Mouse (Mus musculus) T-cell, adult 66 days (primary cell): ENCODE data around the gene Stox2. TPM values are rescaled to one million over a fixed set of nuclear protein-coding genes. Genes with fewer than 3 reads are reported as not detected.

ENCODE experiments used
- total RNA-seq, 2 experiments: library from RNA; stranded (reverse); gene quantifications; 3 replicates in 1 of 2; 4 replicates in 1 of 2; pipeline ENCODE4 v1.2.4; 2023

The Stox2 gene
- total RNA-seq = under 1 TPM; 0.59 to 0.82 TPM

GRCm38 (mm10) chr8:47446312-47447046, at the start of gene Stox2:
Gene Stox2 (minus strand): TSS chr8:47446362.

Other genes with a start within 250 kb of the Stox2 start
- gene Trappc11, start 87.1 kb upstream of the Stox2 start, total RNA-seq = 10 to 100 TPM; 37.6 to 40.8 TPM
- 10 to 100 TPM; 31.1 to 32.2 TPM for gene Rwdd4a, start 87.3 kb upstream of the Stox2 start, total RNA-seq
- 10 to 100 TPM; 31.2 to 31.8 TPM for gene Ing2, start 229.2 kb upstream of the Stox2 start, total RNA-seq